Mouse (Mus musculus): ENCODE results near the gene Ptdss2. TPM values are rescaled to one million over a fixed set of nuclear protein-coding genes. Genes with fewer than 3 reads are reported as not detected.

Gene Ptdss2
- total and polyA plus RNA-seq, 3 experiments, result 16.9 to 44.9 TPM; not detected in 1

DNA sequence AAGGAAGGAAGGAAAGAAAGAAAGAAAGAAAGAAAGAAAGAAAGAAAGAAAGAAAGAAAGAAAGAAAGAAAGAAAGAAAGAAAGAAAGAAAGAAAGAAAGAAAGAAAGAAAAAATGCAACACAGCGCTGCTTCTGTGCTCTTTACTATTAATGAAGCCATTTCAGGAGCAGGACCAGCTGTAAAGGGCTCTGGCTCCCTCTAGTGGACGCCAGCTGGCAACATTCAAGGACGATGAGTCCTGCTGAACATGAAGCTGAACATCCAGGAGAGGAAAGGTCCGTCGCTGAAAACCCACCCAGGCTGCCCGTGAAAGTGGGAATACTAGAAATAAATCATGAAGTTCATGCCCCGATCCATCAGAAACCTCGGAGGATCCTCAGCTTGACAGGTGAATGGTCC is 54.0 kb downstream of the Ptdss2 start:
- Histone ChIP-seq H3K9ac (ENCODE audit: control insufficient read depth, low read depth, low read length, poor library complexity, severe bottlenecking) (no peak overlapping the region), H3K36me3 (ENCODE audit: control insufficient read depth in 1 of 2, insufficient read depth in 2 of 2, low read length in 2 of 2) (peaks cover 0 to 4% of the 10 kb centered on the region in 2 experiments; a peak in 2 of 4 replicates), H3K79me2 (ENCODE audit: control insufficient read depth, insufficient read depth, low read length, poor library complexity) (peaks cover 6% of the 10 kb centered on the region; the same call in 1 of the 2 replicates), H3K4me1 (ENCODE audit: control insufficient read depth in 1 of 2, insufficient read depth in 2 of 2, low read length in 2 of 2) (peaks cover 6 to 10% of the 10 kb centered on the region in 2 experiments), H3K4me3 (ENCODE audit: control insufficient read depth in 1 of 2, insufficient read depth in 1 of 2, low read depth in 2 of 2, low read length in 2 of 2) (no peak overlapping the region), H3K27ac (ENCODE audit: control insufficient read depth, low read depth, low read length) (no peak overlapping the region), H3K9me3 (replicated peaks; ENCODE audit: insufficient read depth, low read length) (no peaks in the 10 kb centered on the region), H3K27me3 (ENCODE audit: control insufficient read depth in 1 of 2, insufficient read depth in 2 of 2, low read length in 2 of 2) (no peaks in the 10 kb centered on the region; a peak in 1 of 4 replicates)
- TF ChIP-seq SMC3 (IDR thresholded peaks at IDR 0.05; ENCODE audit: low read depth, low read length) (peak; percentile 92), POLR2AphosphoS2 (IDR thresholded peaks at IDR 0.05; ENCODE audit: low read length) (no peak), ZNF384 (IDR thresholded peaks at IDR 0.05; ENCODE audit: low read depth, low read length) (peak; percentile 36; the same call in 1 of the 2 replicates), CTCF (IDR thresholded peaks at IDR 0.05 in 2 of 3, conservative IDR thresholded peaks at IDR 0.05 in 1 of 3; ENCODE audit: control insufficient read depth in 1 of 3, insufficient read depth in 1 of 3, low read depth in 2 of 3, low read length in 3 of 3, poor library complexity in 1 of 3, severe bottlenecking in 1 of 3) (peak; percentile 89 to 98 (median 92)), ETS1 (IDR thresholded peaks at IDR 0.05; ENCODE audit: low read depth, low read length) (no peak), MAX (IDR thresholded peaks at IDR 0.05; ENCODE audit: low read length) (no peak), ZC3H11A (IDR thresholded peaks at IDR 0.05; ENCODE audit: low read depth, low read length) (peak; percentile 96), HCFC1 (IDR thresholded peaks at IDR 0.05; ENCODE audit: low read depth, low read length) (no peak), MAFK (IDR thresholded peaks at IDR 0.05; ENCODE audit: borderline replicate concordance, low read depth, low read length) (no peak), ZMIZ1 (IDR thresholded peaks at IDR 0.05; ENCODE audit: low read depth, low read length) (no peak), EP300 (IDR thresholded peaks at IDR 0.05; ENCODE audit: low read depth in 1 of 2, low read length in 2 of 2) (no peak), RAD21 (IDR thresholded peaks at IDR 0.05; ENCODE audit: low read depth, low read length) (peak; percentile 92), TAL1 (IDR thresholded peaks at IDR 0.05; ENCODE audit: low read length) (no peak), MYC (IDR thresholded peaks at IDR 0.05; ENCODE audit: low read depth, low read length) (0 out of 2 replicates have a peak, but pooled peaks have one; percentile 22), CHD2 (IDR thresholded peaks at IDR 0.05; ENCODE audit: low read length) (no peak), SIN3A (IDR thresholded peaks at IDR 0.05; ENCODE audit: low read length) (peak; percentile 55)
- DNase-seq (ENCODE audit: low read depth, low spot score), result peak; percentile 91

DNA sequence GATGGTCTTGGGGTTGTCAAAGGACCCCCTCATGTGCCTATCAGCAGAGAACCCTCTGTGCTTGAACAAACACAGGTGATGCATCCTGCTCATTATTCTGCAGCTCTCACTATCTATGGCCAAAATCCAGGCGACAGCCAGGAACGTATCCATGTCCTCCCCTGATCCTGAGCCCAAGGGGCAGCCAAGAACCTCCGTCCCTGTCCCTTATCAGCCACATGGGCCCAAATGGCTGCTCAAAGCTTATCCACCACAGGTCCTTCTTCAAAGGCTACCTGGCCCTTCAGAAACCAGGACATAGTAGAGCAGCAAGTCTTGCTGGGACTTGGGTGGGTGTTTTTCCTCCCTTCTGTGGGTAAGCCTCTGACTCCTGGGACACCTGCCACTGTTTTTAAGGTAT is 66.0 kb downstream of the Ptdss2 start:
- Histone ChIP-seq H3K36me3 (ENCODE audit: control insufficient read depth in 1 of 2, insufficient read depth in 2 of 2, low read length in 2 of 2) (peaks cover 2% of the 10 kb centered on the region in 2 experiments; a peak in 3 of 4 replicates), H3K79me2 (ENCODE audit: control insufficient read depth, insufficient read depth, low read length, poor library complexity) (peaks cover 7% of the 10 kb centered on the region), H3K9me3 (replicated peaks; ENCODE audit: insufficient read depth, low read length) (no peaks in the 10 kb centered on the region), H3K4me1 (ENCODE audit: control insufficient read depth in 1 of 2, insufficient read depth in 2 of 2, low read length in 2 of 2) (peaks cover 0 to 4% of the 10 kb centered on the region in 2 experiments; a peak in 1 of 4 replicates), H3K9ac (ENCODE audit: control insufficient read depth, low read depth, low read length, poor library complexity, severe bottlenecking) (no peak overlapping the region), H3K27ac (ENCODE audit: control insufficient read depth, low read depth, low read length) (no peak overlapping the region), H3K27me3 (ENCODE audit: control insufficient read depth in 1 of 2, insufficient read depth in 2 of 2, low read length in 2 of 2) (no peaks in the 10 kb centered on the region), H3K4me3 (ENCODE audit: control insufficient read depth in 1 of 2, insufficient read depth in 1 of 2, low read depth in 2 of 2, low read length in 2 of 2) (no peak overlapping the region)
- TF ChIP-seq ELF1 (IDR thresholded peaks at IDR 0.05; ENCODE audit: low read depth, low read length), result no peak
- TF ChIP-seq MXI1 (IDR thresholded peaks at IDR 0.05; ENCODE audit: low read depth, low read length), result no peak
- no peak for TF ChIP-seq SIN3A (IDR thresholded peaks at IDR 0.05; ENCODE audit: low read length)
- no peak for TF ChIP-seq E2F4 (IDR thresholded peaks at IDR 0.05; ENCODE audit: borderline replicate concordance, low read depth, low read length)
- TF ChIP-seq ZNF384 (IDR thresholded peaks at IDR 0.05; ENCODE audit: low read depth, low read length), result no peak
- TF ChIP-seq EP300 (IDR thresholded peaks at IDR 0.05; ENCODE audit: low read depth in 1 of 2, low read length in 2 of 2), result no peak
- TF ChIP-seq RCOR1 (IDR thresholded peaks at IDR 0.05; ENCODE audit: low read depth, low read length), result no peak
- no peak for TF ChIP-seq POLR2AphosphoS2 (IDR thresholded peaks at IDR 0.05; ENCODE audit: low read length)
- no peak for TF ChIP-seq NELFE (IDR thresholded peaks at IDR 0.05; ENCODE audit: low read depth, low read length)
- no peak for TF ChIP-seq ZMIZ1 (IDR thresholded peaks at IDR 0.05; ENCODE audit: low read depth, low read length)
- no peak for TF ChIP-seq KAT2A (conservative IDR thresholded peaks at IDR 0.05; ENCODE audit: low read depth, low read length)
- no peak for TF ChIP-seq GATA1 (IDR thresholded peaks at IDR 0.05; ENCODE audit: low read depth, low read length)
- TF ChIP-seq BHLHE40 (IDR thresholded peaks at IDR 0.05; ENCODE audit: borderline replicate concordance, low read depth, low read length), result no peak
- TF ChIP-seq RAD21 (IDR thresholded peaks at IDR 0.05; ENCODE audit: low read depth, low read length), result no peak
- TF ChIP-seq USF2 (IDR thresholded peaks at IDR 0.05; ENCODE audit: borderline replicate concordance in 1 of 2, insufficient read depth in 1 of 2, low read depth in 1 of 2, low read length in 2 of 2), result no peak
- no peak for DNase-seq (ENCODE audit: low read depth, low spot score)

All from MEL (cell line).